Mouse (Mus musculus): Measurements from ENCODE around the gene Kcnn3.

DNA sequence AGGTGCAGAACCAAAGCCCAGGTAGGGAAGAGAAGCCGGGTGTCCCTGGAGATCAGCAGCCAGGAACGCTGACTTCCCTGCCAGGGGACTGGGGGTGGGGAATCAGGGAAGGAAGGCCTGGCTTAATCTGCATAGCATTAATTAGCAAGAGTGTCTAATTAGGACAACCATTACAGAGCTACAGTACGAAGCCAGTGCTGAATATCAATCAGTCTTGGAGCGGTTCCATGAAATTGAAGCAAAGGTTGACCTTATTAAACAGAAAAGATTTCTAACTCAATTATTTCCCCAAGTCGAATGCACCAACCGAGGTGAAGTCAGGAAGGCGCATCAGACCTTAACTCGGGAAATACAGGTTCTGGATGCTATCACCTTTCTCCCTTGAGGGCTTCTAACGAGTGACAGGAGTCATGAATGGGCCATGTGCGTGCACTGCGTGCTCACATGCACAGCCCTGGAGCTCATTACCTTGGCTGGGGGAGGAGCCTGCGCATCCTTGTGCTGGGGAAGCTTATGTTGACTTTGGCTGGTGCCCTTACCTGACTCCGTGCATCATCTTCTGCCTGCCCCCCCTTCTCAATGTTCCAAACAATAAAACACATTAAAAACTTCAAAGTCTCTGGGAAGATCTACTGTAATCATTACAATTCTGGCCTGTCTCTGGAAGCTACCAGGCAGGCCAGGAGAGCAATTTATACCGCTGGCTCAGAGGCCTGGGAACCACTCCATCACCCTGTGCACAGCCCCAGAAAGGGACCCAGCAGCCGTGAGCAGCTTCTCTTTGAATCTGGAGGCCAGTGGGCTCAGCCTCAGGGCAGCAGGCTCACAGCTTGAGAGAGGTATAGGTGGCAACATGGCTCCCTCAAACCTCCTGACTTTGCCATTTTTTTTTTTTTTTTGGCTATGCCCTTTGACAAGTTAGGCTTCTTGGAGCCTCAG lies 39.3 kb downstream of the Kcnn3 start:
- TF ChIP-seq CTCF (IDR thresholded peaks at IDR 0.05; ENCODE audit: low read depth, low read length) (no peak), POLR2A (IDR thresholded peaks at IDR 0.05; ENCODE audit: borderline replicate concordance, low read depth, low read length) (no peak)
